Mouse (Mus musculus): ENCODE data around the gene Gm853. TPM values are rescaled to one million over a fixed set of nuclear protein-coding genes. Genes with fewer than 3 reads are reported as not detected.
A peak's percentile ranks its signal among the peaks of the same experiment; 100 is the strongest.

Gm853 gene
- polyA plus RNA-seq (2016; fragmentation: Nextera tagmentation; extraction: Ambion mirVana), result not detected in 2 replicates

GRCm38 (mm10) chr4:130222179-130222578 is at the start of gene Gm853:
TSS of gene Gm853 (minus strand) at chr4:130222401.
- H3K27ac ChIP-seq, result no peak within 1 kb of the TSS
- H3K4me3 ChIP-seq, result no peak within 1 kb of the TSS
- no peaks in the 10 kb centered on the region for H3K4me1 ChIP-seq
- no peak within 1 kb of the TSS for H3K9ac ChIP-seq
- no peaks in the 10 kb centered on the region for H3K9me3 ChIP-seq
- no peak for ATAC-seq (ENCODE audit: insufficient number of reproducible peaks, insufficient read depth, low FRiP score, low TSS enrichment)
- 66% methylated on average over 4 of the region's 4 CpGs for WGBS
- H3K36me3 ChIP-seq, result no peaks in the 10 kb centered on the region
- no peaks in the 10 kb centered on the region for H3K27me3 ChIP-seq
- H3K4me2 ChIP-seq (replicated peaks), result no peak within 1 kb of the TSS

GRCm38 (mm10) chr4:130270611-130271347 is 48.6 kb upstream of the Gm853 start:
- H3K36me3 ChIP-seq, result peaks cover 10% of the 10 kb centered on the region
- no peak overlapping the region for H3K9ac ChIP-seq
- no peak overlapping the region for H3K27ac ChIP-seq
- no peaks in the 10 kb centered on the region for H3K9me3 ChIP-seq
- H3K4me2 ChIP-seq (replicated peaks), result no peak overlapping the region
- WGBS, result 86% methylated on average over 6 of the region's 6 CpGs
- no peak for ATAC-seq (ENCODE audit: insufficient number of reproducible peaks, insufficient read depth, low FRiP score, low TSS enrichment)
- no peaks in the 10 kb centered on the region for H3K27me3 ChIP-seq
- H3K4me3 ChIP-seq, result no peak overlapping the region
- peaks cover 27% of the 10 kb centered on the region for H3K4me1 ChIP-seq

GRCm38 (mm10) chr4:130270089-130270488 is 47.9 kb upstream of the Gm853 start:
- no peak for ATAC-seq (ENCODE audit: insufficient number of reproducible peaks, insufficient read depth, low FRiP score, low TSS enrichment)
- H3K9ac ChIP-seq, result no peak overlapping the region
- H3K9me3 ChIP-seq, result no peaks in the 10 kb centered on the region
- H3K27ac ChIP-seq, result no peak overlapping the region
- no peak overlapping the region for H3K4me3 ChIP-seq
- WGBS, result 88% methylated on average over 8 of the region's 8 CpGs
- H3K4me2 ChIP-seq (replicated peaks), result no peak overlapping the region
- H3K27me3 ChIP-seq, result no peaks in the 10 kb centered on the region
- peaks cover 27% of the 10 kb centered on the region for H3K4me1 ChIP-seq
- H3K36me3 ChIP-seq, result peaks cover 10% of the 10 kb centered on the region

- Histone ChIP-seq H3K4me2 (replicated peaks) (no peak overlapping the region), H3K27ac (no peak overlapping the region), H3K9ac (no peak overlapping the region), H3K4me1 (peaks cover 36% of the 10 kb centered on the region), H3K9me3 (no peaks in the 10 kb centered on the region), H3K4me3 (no peak overlapping the region), H3K36me3 (peaks cover 11% of the 10 kb centered on the region), H3K27me3 (no peaks in the 10 kb centered on the region)
- no peak for ATAC-seq (ENCODE audit: insufficient number of reproducible peaks, insufficient read depth, low FRiP score, low TSS enrichment)
- 81% methylated on average over 10 of the region's 10 CpGs for WGBS
Observed at GRCm38 (mm10) chr4:130268736-130269135, 46.5 kb upstream of the Gm853 start.

- Histone ChIP-seq H3K27ac (no peak overlapping the region), H3K9ac (no peak overlapping the region), H3K4me3 (no peak overlapping the region), H3K27me3 (no peaks in the 10 kb centered on the region), H3K4me2 (replicated peaks) (0 out of 2 replicates have a peak overlapping the region, but pooled peaks have one; percentile 24), H3K36me3 (peaks cover 28% of the 10 kb centered on the region), H3K9me3 (no peaks in the 10 kb centered on the region), H3K4me1 (peaks cover 26% of the 10 kb centered on the region)
- WGBS, result 62% methylated on average over 7 of the region's 7 CpGs
- ATAC-seq (ENCODE audit: insufficient number of reproducible peaks, insufficient read depth, low FRiP score, low TSS enrichment), result no peak
Observed at GRCm38 (mm10) chr4:130267069-130267468, 44.9 kb upstream of the Gm853 start.

- WGBS, result 45% methylated on average over 9 of the region's 9 CpGs
- Histone ChIP-seq H3K4me2 (replicated peaks) (0 out of 2 replicates have a peak overlapping the region, but pooled peaks have one; percentile 24), H3K27ac (no peak overlapping the region)
Observed at GRCm38 (mm10) chr4:130266601-130267000, 44.4 kb upstream of the Gm853 start.

GRCm38 (mm10) chr4:130264698-130265349 is 42.6 kb upstream of the Gm853 start:
- ATAC-seq (ENCODE audit: insufficient number of reproducible peaks, insufficient read depth, low FRiP score, low TSS enrichment), result peak; percentile 43; the same call in 1 of the 2 replicates
- H3K9ac ChIP-seq, result no peak overlapping the region
- no peaks in the 10 kb centered on the region for H3K27me3 ChIP-seq
- H3K9me3 ChIP-seq, result no peaks in the 10 kb centered on the region
- peaks cover 48% of the 10 kb centered on the region for H3K36me3 ChIP-seq
- no peak overlapping the region for H3K4me2 ChIP-seq (replicated peaks)
- 28% methylated on average over 24 of the region's 24 CpGs for WGBS
- no peak overlapping the region for H3K27ac ChIP-seq
- H3K4me3 ChIP-seq, result no peak overlapping the region
- peaks cover 26% of the 10 kb centered on the region for H3K4me1 ChIP-seq

More at GRCm38 (mm10) chr4:130266601-130267000, 44.4 kb upstream of the Gm853 start:
- Histone ChIP-seq H3K4me1 (peaks cover 26% of the 10 kb centered on the region), H3K9ac (no peak overlapping the region), H3K4me3 (no peak overlapping the region), H3K9me3 (no peaks in the 10 kb centered on the region), H3K27me3 (no peaks in the 10 kb centered on the region), H3K36me3 (peaks cover 32% of the 10 kb centered on the region)
- no peak for ATAC-seq (ENCODE audit: insufficient number of reproducible peaks, insufficient read depth, low FRiP score, low TSS enrichment)

GRCm38 (mm10) chr4:130264131-130264530 is 41.9 kb upstream of the Gm853 start:
- H3K4me3 ChIP-seq, result no peak overlapping the region
- H3K9ac ChIP-seq, result no peak overlapping the region
- H3K36me3 ChIP-seq, result peaks cover 54% of the 10 kb centered on the region

GRCm38 (mm10) chr4:130260406-130260805 is 38.2 kb upstream of the Gm853 start:
- peaks cover 12% of the 10 kb centered on the region for H3K4me1 ChIP-seq
- no peak overlapping the region for H3K4me3 ChIP-seq
- no peak for ATAC-seq (ENCODE audit: insufficient number of reproducible peaks, insufficient read depth, low FRiP score, low TSS enrichment)
- H3K9me3 ChIP-seq, result no peaks in the 10 kb centered on the region
- 30% methylated on average over 5 of the region's 5 CpGs for WGBS
- H3K9ac ChIP-seq, result no peak overlapping the region
- peaks cover 77% of the 10 kb centered on the region for H3K36me3 ChIP-seq
- H3K4me2 ChIP-seq (replicated peaks), result no peak overlapping the region
- H3K27me3 ChIP-seq, result no peaks in the 10 kb centered on the region
- no peak overlapping the region for H3K27ac ChIP-seq

More at GRCm38 (mm10) chr4:130264131-130264530, 41.9 kb upstream of the Gm853 start:
- no peak overlapping the region for H3K27ac ChIP-seq
- no peaks in the 10 kb centered on the region for H3K27me3 ChIP-seq
- no peak for ATAC-seq (ENCODE audit: insufficient number of reproducible peaks, insufficient read depth, low FRiP score, low TSS enrichment)
- WGBS, result 30% methylated on average over 11 of the region's 11 CpGs
- no peak overlapping the region for H3K4me2 ChIP-seq (replicated peaks)
- no peaks in the 10 kb centered on the region for H3K9me3 ChIP-seq
- H3K4me1 ChIP-seq, result peaks cover 26% of the 10 kb centered on the region

GRCm38 (mm10) chr4:130252441-130253157 is 30.4 kb upstream of the Gm853 start:
- no peaks in the 10 kb centered on the region for H3K4me1 ChIP-seq
- H3K36me3 ChIP-seq, result peaks cover 59% of the 10 kb centered on the region
- H3K27me3 ChIP-seq, result no peaks in the 10 kb centered on the region
- no peak overlapping the region for H3K4me3 ChIP-seq
- H3K9ac ChIP-seq, result no peak overlapping the region
- no peak overlapping the region for H3K4me2 ChIP-seq (replicated peaks)
- no peak overlapping the region for H3K27ac ChIP-seq
- ATAC-seq (ENCODE audit: insufficient number of reproducible peaks, insufficient read depth, low FRiP score, low TSS enrichment), result peak; percentile 32; the same call in 1 of the 2 replicates
- no peaks in the 10 kb centered on the region for H3K9me3 ChIP-seq
- 57% methylated on average over 8 of the region's 8 CpGs for WGBS

- no peak for ATAC-seq (ENCODE audit: insufficient number of reproducible peaks, insufficient read depth, low FRiP score, low TSS enrichment)
- no peak overlapping the region for H3K4me2 ChIP-seq (replicated peaks)
- WGBS, result 32% methylated on average over 3 of the region's 3 CpGs
- H3K27me3 ChIP-seq, result peaks cover 3% of the 10 kb centered on the region; the same call in 1 of the 2 replicates
- H3K4me1 ChIP-seq, result no peaks in the 10 kb centered on the region
- no peak overlapping the region for H3K4me3 ChIP-seq
- peaks cover 53% of the 10 kb centered on the region for H3K36me3 ChIP-seq
- no peak overlapping the region for H3K9ac ChIP-seq
- no peak overlapping the region for H3K27ac ChIP-seq
- H3K9me3 ChIP-seq, result no peaks in the 10 kb centered on the region
Observed at GRCm38 (mm10) chr4:130251763-130252162, 29.6 kb upstream of the Gm853 start.

Data from embryonic facial prominence, embryonic 12.5 days (tissue).